Mouse (Mus musculus) adrenal gland (tissue): ENCODE results near the gene Gm20498.

ENCODE experiments used
- intact Hi-C: fragments of 180-260 bp; cut with DNase I; formaldehyde crosslinking; loops from one replicate; pipeline ENCODE4 v1.15.1; 2025

The Gm20498 gene

GRCm38 (mm10) chr12:81333841-81334240, 198.9 kb downstream of the Gm20498 start:
- intact Hi-C loops, result no loop called here

DNA sequence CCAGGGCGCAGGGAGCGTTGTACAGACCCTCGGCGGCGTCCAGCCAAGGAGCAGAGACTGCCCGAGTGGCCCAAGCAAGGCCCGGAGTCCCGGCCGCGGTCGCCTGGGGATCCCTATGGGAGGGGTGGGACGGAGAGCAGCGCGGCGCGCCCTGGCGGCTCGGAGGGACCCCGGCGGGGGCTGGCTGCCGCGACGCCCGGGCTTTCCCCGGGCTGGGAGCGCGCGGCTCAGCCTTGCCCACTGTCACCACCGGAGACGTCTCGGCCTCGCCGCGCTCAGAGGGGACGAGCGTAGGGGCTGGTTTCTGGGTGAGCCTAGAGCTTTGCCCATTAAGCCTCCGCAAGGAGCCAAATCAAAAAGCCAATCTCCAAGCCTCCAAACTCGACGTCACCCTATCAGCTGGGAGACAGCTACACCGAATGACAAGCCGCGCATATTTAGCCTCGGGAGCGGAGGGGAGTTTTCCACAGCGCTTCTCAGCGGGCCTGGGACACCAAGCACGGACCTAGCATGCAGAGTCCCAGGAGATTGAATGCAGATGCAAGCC, 199.8 kb downstream of the Gm20498 start, which contains the start of gene Slc8a3:
TSS of gene Slc8a3 (minus strand) at position 306 of the 547 bp plus-strand sequence.
- intact Hi-C loops, result no loop called here

DNA sequence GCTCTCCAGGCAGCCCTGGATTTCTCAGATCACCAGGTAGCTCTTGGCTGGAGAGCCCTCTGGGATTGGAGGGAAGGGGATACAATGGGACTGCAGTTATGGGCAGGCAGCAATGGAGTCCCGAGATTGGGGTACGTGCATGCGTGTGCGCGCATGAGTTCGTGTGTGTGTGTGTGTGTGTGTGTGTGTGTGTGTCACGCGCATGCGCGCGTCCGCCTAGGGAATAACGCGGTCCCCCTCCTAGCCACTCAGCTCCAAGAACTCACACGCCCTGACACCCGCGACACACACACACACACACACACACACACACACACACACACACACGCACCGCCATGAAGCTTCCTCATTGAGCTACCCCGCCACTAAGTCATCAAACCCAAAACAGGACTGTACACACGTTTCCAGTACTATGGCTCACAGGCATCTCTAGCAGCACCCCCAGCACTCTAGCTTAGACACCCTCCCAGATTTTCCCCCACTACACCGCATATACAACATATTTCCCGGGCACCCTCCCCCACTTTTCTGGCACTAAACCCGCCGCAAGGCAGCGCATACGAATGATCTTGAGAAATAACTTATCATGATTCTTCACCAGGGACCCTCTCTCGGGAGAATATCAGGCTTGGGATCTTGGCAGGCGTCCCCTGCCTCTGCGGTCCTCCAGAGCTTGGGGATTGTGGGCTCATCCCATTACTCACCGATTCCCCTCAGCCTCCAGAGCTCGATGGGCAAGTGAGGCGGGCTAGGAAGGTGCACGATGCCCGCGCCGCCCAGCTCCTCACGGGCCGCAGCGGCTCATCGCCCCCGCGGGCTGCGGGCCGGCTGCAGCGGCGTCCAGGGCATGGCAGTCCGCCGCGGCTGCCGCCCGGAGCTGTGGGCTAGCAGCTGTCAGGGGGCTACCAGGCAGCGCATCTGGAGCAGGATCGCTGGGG, 200.5 kb downstream of the Gm20498 start:
- intact Hi-C loops, result no loop called here

GRCm38 (mm10) chr12:81331046-81331638, 201.6 kb downstream of the Gm20498 start:
- intact Hi-C loops, result no loop called here

DNA sequence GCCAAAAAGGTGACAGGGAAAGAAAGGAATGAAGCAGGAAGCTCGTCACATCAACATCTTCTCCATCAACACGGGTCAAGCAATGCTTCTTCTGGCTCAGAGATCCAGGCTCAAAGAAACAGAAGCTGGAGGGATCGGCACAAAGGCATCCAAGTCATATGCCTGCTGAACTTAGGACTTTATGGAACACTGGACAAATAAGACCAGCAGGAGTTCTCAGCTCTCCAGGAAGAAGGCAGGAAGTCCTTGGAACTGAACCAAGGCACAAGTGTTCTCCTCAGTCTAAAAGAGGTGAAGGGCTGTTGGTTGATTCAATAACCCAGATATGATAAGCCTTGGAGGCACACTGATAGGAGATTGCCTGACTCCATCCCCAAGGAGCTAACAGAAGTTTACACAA, 207.7 kb downstream of the Gm20498 start:
- intact Hi-C loops, result no loop called here

GRCm38 (mm10) chr12:81324116-81324515, 208.6 kb downstream of the Gm20498 start:
- intact Hi-C loops, result no loop called here

DNA sequence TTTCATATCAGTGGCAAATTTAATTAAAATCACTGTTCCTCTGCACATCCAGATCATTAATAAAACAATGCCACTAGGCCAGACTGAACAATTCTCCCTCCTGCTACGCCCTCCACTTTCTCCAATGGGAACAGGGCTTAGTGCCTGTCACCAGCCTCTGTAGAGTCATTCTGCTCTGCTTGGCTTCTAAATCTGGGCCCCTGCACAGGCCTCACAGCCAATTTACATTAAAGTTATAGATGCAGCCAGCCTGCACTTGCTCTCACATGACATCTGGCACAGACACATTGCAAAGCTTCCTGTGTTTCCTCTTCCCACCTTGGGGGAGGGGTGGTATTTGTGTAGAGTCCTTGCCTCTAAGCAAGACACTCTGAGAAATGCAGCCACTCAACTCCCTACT, 211.7 kb downstream of the Gm20498 start:
- intact Hi-C loops, result no loop called here

- intact Hi-C loops, result no loop called here
These were observed 214.9 kb downstream of the Gm20498 start for GRCm38 (mm10) chr12:81317811-81318210.

GRCm38 (mm10) chr12:81315953-81316352, 216.8 kb downstream of the Gm20498 start:
- intact Hi-C loops, result no loop called here
